Mouse (Mus musculus): ENCODE measurements around the gene Spock1. TPM values are rescaled to one million over a fixed set of nuclear protein-coding genes. Genes with fewer than 3 reads are reported as not detected.

Spock1 gene
- polyA plus RNA-seq, 1 experiment from 2014 or later: 1.1 TPM

GRCm38 (mm10) chr13:57588558-57589273 lies 319.4 kb downstream of the Spock1 start:
- Histone ChIP-seq H3K9me3 (ENCODE audit: control insufficient read depth) (no peaks in the 10 kb centered on the region), H3K27ac (ENCODE audit: low read depth, low read length) (no peak overlapping the region), H3K27me3 (replicated peaks; ENCODE audit: control insufficient read depth, insufficient read depth, low read length) (no peaks in the 10 kb centered on the region), H3K36me3 (ENCODE audit: control insufficient read depth, insufficient read depth) (no peaks in the 10 kb centered on the region), H3K4me1 (replicated peaks; ENCODE audit: control insufficient read depth, insufficient read depth, low read length) (no peaks in the 10 kb centered on the region), H3K4me3 (ENCODE audit: low read depth, low read length) (no peak overlapping the region), H3K4me2 (replicated peaks; ENCODE audit: low read depth) (no peak overlapping the region), H3K9ac (ENCODE audit: low read depth, low read length) (no peak overlapping the region)
- no peak for TF ChIP-seq CTCF (IDR thresholded peaks at IDR 0.05; ENCODE audit: low read depth)
- WGBS: 57% methylated on average over 10 of the region's 10 CpGs
- ATAC-seq: no peak

DNA sequence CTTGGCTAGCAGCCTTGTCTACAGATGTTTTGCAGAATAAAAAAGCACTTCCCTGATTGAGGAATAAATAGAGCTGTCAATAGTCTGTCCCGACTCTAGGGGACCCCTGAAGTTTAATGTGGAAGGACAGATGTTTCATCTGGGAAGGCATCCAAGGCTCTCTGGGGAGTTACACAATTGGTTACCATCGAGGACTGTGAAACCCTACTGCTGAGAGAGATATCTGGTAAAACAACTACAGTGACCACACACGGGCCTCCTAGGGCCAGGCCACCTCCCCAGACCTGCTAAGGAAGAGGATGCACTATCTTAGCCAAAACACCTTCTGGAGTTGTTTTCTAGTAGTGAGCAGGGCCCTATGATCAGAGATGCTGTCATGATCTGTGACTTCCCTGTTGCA lies 323.0 kb downstream of the Spock1 start:
- Histone ChIP-seq H3K4me2 (replicated peaks; ENCODE audit: low read depth) (no peak overlapping the region), H3K9me3 (ENCODE audit: control insufficient read depth) (no peaks in the 10 kb centered on the region), H3K36me3 (ENCODE audit: control insufficient read depth, insufficient read depth) (no peaks in the 10 kb centered on the region), H3K27me3 (replicated peaks; ENCODE audit: control insufficient read depth, insufficient read depth, low read length) (no peaks in the 10 kb centered on the region), H3K9ac (ENCODE audit: low read depth, low read length) (no peak overlapping the region), H3K4me3 (ENCODE audit: low read depth, low read length) (no peak overlapping the region), H3K27ac (ENCODE audit: low read depth, low read length) (no peak overlapping the region), H3K4me1 (replicated peaks; ENCODE audit: control insufficient read depth, insufficient read depth, low read length) (no peaks in the 10 kb centered on the region)
- no peak for ATAC-seq
- WGBS: 42% methylated on average over 3 of the region's 3 CpGs
- no peak for TF ChIP-seq CTCF (IDR thresholded peaks at IDR 0.05; ENCODE audit: low read depth)

DNA sequence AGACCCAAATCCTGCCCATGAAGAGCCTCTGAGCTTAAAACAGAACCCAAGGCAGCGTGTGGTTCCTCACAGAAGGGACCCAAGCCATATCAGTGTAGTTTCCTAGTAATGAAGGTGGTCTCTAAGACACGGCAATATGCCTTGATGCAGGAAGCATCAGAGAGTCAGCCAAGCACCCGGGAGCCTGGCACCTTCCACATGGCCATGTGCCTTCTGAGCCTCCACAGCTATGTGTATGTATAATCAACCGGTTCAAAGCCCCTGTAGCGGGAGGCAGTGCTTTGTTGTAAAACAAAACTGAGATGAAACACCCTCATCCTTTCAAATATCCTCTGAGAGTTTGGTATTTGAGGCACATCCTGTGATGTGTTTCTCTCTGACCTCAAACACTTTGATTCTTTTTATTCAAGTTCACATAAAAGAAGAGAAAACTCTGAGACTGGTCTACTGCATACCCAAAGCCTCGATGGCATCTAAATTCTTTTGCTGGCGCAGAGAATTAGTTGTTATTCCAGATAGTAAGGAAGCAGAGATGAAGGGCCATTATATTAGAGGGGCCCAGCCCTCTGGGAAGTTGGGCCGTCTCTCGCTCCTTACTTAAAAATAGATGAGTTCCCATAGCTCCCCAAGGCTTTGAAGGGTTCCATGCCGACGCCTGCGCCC lies 325.7 kb downstream of the Spock1 start:
- 88% methylated on average over 12 of the region's 12 CpGs for WGBS
- no peak for ATAC-seq

DNA sequence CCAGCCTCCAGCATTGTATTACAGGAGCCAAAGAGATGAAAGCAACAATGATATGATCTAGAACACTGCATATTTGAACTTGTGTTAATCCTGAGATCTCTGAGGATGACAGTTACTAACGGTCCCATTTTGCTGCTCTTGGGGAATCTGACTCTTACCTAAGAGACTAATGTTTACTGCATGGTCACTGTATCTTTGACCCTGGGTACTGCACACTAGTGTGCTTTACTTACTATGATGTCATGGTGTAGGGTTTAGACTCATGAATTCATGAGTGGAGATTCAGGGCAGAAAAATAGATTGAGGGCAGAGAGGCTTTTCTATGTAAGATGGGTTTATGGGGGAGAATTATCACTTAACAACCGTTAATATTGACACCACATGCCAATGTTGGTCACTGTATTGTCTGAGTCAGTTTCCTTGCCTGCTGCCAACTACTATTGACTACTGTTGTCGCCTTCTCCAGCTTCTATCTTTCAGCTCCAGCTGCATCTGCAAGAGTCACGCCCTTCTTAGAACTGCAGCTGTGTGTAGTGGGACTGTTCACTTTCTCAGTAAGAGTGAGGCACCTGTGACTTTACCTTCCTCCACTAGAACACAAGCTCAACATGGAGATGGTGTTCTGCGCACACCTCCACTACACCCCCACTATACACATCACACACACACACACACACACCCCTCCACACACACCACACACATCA lies 330.4 kb downstream of the Spock1 start:
- no peak for ATAC-seq
- no peak overlapping the region for H3K9ac ChIP-seq (ENCODE audit: low read depth, low read length)
- H3K36me3 ChIP-seq (ENCODE audit: control insufficient read depth, insufficient read depth): no peaks in the 10 kb centered on the region
- H3K4me1 ChIP-seq (replicated peaks; ENCODE audit: control insufficient read depth, insufficient read depth, low read length): no peaks in the 10 kb centered on the region
- no peak overlapping the region for H3K27ac ChIP-seq (ENCODE audit: low read depth, low read length)
- no peaks in the 10 kb centered on the region for H3K27me3 ChIP-seq (replicated peaks; ENCODE audit: control insufficient read depth, insufficient read depth, low read length)
- WGBS: 89% methylated on average over 5 of the region's 5 CpGs
- no peak overlapping the region for H3K4me2 ChIP-seq (replicated peaks; ENCODE audit: low read depth)
- H3K9me3 ChIP-seq (ENCODE audit: control insufficient read depth): no peaks in the 10 kb centered on the region
- H3K4me3 ChIP-seq (ENCODE audit: low read depth, low read length): no peak overlapping the region
- no peak for TF ChIP-seq CTCF (IDR thresholded peaks at IDR 0.05; ENCODE audit: low read depth)

More for the DNA sequence above, 325.7 kb downstream of the Spock1 start:
- Histone ChIP-seq H3K27me3 (replicated peaks; ENCODE audit: control insufficient read depth, insufficient read depth, low read length) (no peaks in the 10 kb centered on the region), H3K36me3 (ENCODE audit: control insufficient read depth, insufficient read depth) (no peaks in the 10 kb centered on the region), H3K4me2 (replicated peaks; ENCODE audit: low read depth) (no peak overlapping the region), H3K4me3 (ENCODE audit: low read depth, low read length) (no peak overlapping the region), H3K4me1 (replicated peaks; ENCODE audit: control insufficient read depth, insufficient read depth, low read length) (no peaks in the 10 kb centered on the region), H3K9ac (ENCODE audit: low read depth, low read length) (no peak overlapping the region), H3K9me3 (ENCODE audit: control insufficient read depth) (no peaks in the 10 kb centered on the region), H3K27ac (ENCODE audit: low read depth, low read length) (no peak overlapping the region)
- TF ChIP-seq CTCF (IDR thresholded peaks at IDR 0.05; ENCODE audit: low read depth): no peak

- Histone ChIP-seq H3K4me1 (replicated peaks; ENCODE audit: control insufficient read depth, insufficient read depth, low read length) (no peaks in the 10 kb centered on the region), H3K9me3 (ENCODE audit: control insufficient read depth) (no peaks in the 10 kb centered on the region), H3K4me3 (ENCODE audit: low read depth, low read length) (no peak overlapping the region), H3K36me3 (ENCODE audit: control insufficient read depth, insufficient read depth) (no peaks in the 10 kb centered on the region), H3K27me3 (replicated peaks; ENCODE audit: control insufficient read depth, insufficient read depth, low read length) (no peaks in the 10 kb centered on the region), H3K4me2 (replicated peaks; ENCODE audit: low read depth) (no peak overlapping the region), H3K9ac (ENCODE audit: low read depth, low read length) (no peak overlapping the region), H3K27ac (ENCODE audit: low read depth, low read length) (no peak overlapping the region)
- TF ChIP-seq CTCF (IDR thresholded peaks at IDR 0.05; ENCODE audit: low read depth): no peak
- 79% methylated on average over 4 of the region's 4 CpGs for WGBS
- ATAC-seq: no peak
These were observed 334.6 kb downstream of the Spock1 start for GRCm38 (mm10) chr13:57573501-57573900.

DNA sequence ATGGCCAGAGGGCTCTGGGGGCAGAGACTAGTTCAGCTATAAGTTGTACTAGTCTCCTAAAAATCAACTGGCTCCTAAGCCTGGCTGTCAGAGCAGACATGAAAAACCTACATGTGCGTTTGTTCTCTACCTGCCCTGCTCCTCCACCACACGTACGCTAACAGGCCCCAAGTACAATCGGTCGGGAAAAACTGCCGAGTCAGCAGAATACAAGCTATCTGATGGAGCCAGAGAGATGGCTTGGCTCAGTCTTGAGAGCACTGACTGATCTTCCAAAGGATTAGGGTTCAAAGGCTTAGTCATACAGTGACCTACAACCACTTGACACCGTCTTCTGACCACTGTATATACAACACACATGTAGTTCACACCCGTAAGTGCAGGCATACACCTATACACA lies 339.7 kb downstream of the Spock1 start:
- TF ChIP-seq CTCF (IDR thresholded peaks at IDR 0.05; ENCODE audit: low read depth): no peak
- no peaks in the 10 kb centered on the region for H3K4me1 ChIP-seq (replicated peaks; ENCODE audit: control insufficient read depth, insufficient read depth, low read length)
- no peaks in the 10 kb centered on the region for H3K9me3 ChIP-seq (ENCODE audit: control insufficient read depth)
- ATAC-seq: no peak
- no peaks in the 10 kb centered on the region for H3K27me3 ChIP-seq (replicated peaks; ENCODE audit: control insufficient read depth, insufficient read depth, low read length)
- H3K27ac ChIP-seq (ENCODE audit: low read depth, low read length): no peak overlapping the region
- H3K9ac ChIP-seq (ENCODE audit: low read depth, low read length): no peak overlapping the region
- no peak overlapping the region for H3K4me2 ChIP-seq (replicated peaks; ENCODE audit: low read depth)
- no peak overlapping the region for H3K4me3 ChIP-seq (ENCODE audit: low read depth, low read length)
- WGBS: 89% methylated on average over 8 of the region's 8 CpGs
- H3K36me3 ChIP-seq (ENCODE audit: control insufficient read depth, insufficient read depth): no peaks in the 10 kb centered on the region
